Mouse (Mus musculus) cerebellum, postnatal 10 days (tissue): ENCODE results near the gene Vps37b.

Source experiments
- DNase-seq, 2 experiments: peaks; one replicate each; pipeline ENCODE4 v3.0.0; 2021; ENCODE audit warnings: mixed read lengths in 2 of 2

Vps37b gene

DNA sequence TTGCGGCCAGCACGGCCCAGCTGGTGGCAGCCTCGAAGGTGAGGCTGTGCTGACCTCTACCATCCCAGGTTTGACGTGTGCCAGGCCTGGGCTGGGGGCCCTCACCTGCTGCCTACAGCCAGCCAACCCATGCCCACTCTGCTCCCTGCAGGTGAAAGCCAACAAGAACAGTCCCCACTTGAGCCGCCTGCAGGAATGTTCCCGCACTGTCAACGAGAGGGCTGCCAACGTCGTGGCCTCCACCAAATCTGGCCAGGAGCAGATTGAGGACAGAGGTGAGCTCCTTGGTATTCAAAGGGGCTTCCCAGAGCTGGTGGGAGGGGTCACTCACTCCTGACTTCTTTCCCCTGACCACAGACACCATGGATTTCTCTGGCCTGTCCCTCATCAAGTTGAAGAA is 30.8 kb downstream of the Vps37b start:
- no peak for DNase-seq

GRCm38 (mm10) chr5:124000824-124001223 is 31.2 kb downstream of the Vps37b start:
- DNase-seq = peak; percentile 96 to 97

DNA sequence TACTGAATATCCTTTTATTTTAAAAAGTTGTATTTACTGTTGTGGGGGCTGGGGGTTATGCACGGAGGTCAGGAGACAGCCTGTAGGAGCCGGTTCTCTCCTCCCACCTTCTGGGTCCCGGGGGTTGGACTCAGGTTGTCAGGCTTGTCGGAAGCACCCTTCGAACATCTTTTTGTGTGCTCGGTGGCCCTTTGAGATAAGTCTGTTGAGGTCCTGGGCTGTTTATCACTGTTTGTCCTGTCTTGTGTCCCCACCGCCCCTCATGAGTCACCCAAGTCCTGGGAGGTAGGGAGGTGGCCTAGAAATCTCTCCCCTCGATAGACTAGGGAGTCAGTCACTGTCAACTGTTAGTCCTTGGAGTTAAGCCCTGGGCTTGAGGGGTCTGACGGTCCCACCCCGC is 33.7 kb downstream of the Vps37b start:
- no peak for DNase-seq

GRCm38 (mm10) chr5:123997811-123998210 is 34.3 kb downstream of the Vps37b start:
- peak; percentile 71 to 73 for DNase-seq

DNA sequence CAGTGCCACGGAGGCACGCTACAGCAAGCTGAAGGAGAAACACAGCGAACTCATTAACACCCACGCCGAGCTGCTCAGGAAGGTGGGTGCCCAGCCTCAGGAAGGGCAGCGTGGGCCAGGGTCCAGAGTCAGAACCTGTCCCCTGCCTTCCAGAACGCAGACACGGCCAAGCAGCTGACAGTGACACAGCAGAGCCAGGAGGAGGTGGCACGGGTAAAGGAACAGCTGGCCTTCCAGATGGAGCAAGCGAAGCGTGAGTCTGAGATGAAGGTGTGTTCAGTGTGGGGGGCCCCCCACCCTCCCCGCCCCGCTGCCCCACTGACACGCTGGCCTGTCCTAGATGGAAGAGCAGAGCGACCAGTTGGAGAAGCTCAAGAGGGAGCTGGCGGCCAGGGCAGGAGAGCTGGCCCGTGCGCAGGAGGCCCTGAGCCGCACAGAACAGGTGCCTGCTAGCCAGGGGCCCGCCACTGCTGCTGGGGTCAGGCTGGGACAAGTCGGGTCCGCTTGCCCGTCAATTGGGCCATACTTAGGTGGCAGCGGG is 34.8 kb downstream of the Vps37b start:
- peak; percentile 87 to 92 for DNase-seq

- no peak for DNase-seq
Observed at GRCm38 (mm10) chr5:123996695-123997094, 35.4 kb downstream of the Vps37b start.

DNA sequence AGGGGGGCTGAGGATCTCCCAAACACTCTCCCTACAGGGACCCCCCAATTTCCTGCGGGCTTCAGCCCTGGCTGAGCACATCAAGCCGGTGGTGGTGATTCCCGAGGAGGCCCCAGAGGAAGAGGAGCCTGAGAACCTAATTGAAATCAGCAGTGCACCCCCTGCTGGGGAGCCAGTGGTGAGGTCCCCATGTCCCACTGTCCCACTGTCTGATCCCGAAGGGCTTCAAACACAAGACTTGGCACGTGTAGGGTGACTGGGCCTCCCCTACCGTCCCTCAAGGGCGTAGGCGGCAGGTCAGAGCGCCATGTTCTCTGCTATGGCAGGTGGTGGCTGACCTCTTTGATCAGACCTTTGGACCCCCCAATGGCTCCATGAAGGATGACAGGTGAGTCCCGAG is 35.9 kb downstream of the Vps37b start:
- peak; percentile 66 to 73 for DNase-seq

DNA sequence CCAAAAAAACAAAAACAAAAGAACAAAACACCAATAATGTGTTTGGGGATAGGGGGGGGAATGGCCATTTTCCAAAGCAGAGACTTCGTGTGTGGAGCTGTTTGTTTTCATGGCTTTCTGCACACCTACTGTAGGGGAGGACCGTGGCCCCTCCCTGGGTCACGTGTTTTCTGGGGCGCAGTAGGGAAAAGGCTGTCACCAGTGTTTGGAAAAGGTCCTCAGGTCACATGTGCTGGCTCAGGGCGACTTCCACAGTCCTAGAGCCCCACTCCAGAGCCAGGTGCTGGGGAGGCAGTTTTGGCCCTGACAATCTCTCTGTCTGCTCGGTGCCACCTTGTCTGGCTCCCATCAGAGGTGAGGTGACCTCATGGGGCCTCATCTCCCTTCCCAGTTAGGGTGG is 36.7 kb downstream of the Vps37b start:
- no peak for DNase-seq

- peak; percentile 59 to 66 for DNase-seq
Observed at GRCm38 (mm10) chr5:123994468-123994867, 37.6 kb downstream of the Vps37b start.

- peak; percentile 95 to 96 for DNase-seq
Observed at GRCm38 (mm10) chr5:123993263-123994036, 38.6 kb downstream of the Vps37b start.

DNA sequence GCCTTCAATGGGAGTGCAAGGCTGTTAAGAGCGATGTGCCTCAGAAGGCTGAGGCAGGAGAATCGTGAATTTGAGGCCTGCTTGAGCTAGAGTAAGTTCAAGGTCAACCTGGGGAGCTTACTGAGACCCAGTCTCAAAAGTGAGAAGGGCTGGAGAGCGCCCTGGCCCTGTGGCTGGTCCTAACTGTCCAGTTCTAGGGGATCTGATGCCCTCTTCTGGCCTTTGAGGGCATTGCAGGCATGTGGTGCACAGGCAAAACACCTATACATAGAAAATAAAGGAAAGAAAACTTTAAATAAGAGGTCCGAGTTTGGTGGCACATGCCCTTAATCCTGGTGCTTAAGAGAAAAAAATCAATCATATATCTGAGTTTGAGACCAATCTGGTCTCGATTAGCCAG is 39.3 kb downstream of the Vps37b start:
- peak; percentile 97 to 98 for DNase-seq

GRCm38 (mm10) chr5:123992193-123992637 is 39.9 kb downstream of the Vps37b start:
- peak in 1 of 2 experiments; percentile 52 for DNase-seq

DNA sequence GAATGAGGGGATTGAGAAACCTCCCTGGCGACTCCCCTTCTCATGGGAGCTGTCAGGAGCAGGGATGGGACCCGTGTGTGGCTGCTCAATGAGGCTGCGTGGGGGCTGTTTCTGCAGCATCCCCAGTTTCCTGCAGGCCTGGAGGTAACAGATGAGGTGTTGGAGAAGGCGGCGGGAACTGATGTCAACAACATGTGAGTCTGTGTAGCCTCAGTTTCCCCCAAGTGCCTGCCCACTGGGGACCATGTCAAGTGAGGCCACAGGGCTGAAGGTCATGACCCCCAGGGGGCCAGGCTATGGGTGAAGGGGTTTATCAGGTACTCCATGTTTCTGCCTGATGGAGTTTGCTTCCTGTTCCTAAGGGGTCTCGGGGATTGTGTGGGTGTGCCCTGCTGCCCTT is 40.7 kb downstream of the Vps37b start:
- peak in 1 of 2 experiments; percentile 39 for DNase-seq

GRCm38 (mm10) chr5:123989941-123990885 is 41.9 kb downstream of the Vps37b start:
- DNase-seq = no peak

GRCm38 (mm10) chr5:123987511-123987910 is 44.6 kb downstream of the Vps37b start:
- no peak for DNase-seq

GRCm38 (mm10) chr5:123986925-123987324 is 45.1 kb downstream of the Vps37b start:
- no peak for DNase-seq

- DNase-seq = no peak
Observed at GRCm38 (mm10) chr5:123985434-123985833, 46.6 kb downstream of the Vps37b start.

DNA sequence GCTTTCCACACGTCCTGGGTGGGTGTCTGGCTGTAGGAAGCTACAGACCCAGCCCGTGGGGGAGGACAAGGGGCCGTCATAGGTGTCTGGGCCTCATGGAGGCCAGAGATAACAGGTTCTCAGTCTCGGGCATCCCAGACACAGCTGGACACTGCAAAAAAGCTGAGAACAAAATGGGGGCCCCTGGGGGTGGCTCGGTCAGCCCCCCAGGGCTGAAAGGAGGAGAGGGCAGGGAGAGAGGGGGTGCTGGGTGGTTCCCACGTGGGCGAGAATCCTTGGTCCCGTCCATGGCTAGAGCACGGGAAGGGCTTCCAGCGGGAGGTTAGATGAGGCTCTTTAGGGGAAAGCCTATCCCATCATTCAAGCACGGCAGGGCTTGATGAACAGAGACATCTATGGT is 49.2 kb downstream of the Vps37b start:
- DNase-seq = no peak

DNA sequence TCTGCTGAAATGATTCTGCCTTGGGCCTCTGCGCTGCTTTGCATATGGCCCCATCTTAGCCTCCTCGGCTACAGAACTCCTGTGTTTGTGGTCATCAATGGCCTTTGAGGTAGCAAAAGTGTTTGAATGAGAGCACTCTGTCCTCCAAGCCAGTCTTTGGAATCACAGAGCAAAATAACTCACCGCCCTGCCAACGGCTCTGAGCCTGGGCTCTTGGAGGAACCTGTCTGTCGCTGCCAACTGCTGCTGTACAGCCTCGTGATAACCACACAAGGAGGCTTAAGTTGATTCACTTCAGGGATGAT is 50.9 kb downstream of the Vps37b start:
- peak; percentile 39 to 49 for DNase-seq

GRCm38 (mm10) chr5:123980521-123981249 is 51.4 kb downstream of the Vps37b start:
- DNase-seq = peak in 1 of 2 experiments; percentile 48

GRCm38 (mm10) chr5:123979980-123980369 is 52.1 kb downstream of the Vps37b start:
- no peak for DNase-seq

GRCm38 (mm10) chr5:123979221-123979979 is 52.7 kb downstream of the Vps37b start:
- DNase-seq = peak; percentile 65 to 75
